Mouse (Mus musculus) hindbrain, embryonic 11.5 days (tissue): Measurements from ENCODE around the gene Cabin1. TPM values are rescaled to one million over a fixed set of nuclear protein-coding genes. Genes with fewer than 3 reads are reported as not detected.

Source experiments
- ATAC-seq: fragments of 200-750 bp; cut with Nextera tagmentation; 2 replicates; pipeline ENCODE4 v1.8.0; 2017; ENCODE audit warnings: mild to moderate bottlenecking, moderate TSS enrichment, moderate library complexity; ENCODE audit not compliant: low FRiP score
- DNase-seq: peaks from one replicate; pipeline ENCODE4 v3.0.0-alpha.2; 2015; ENCODE audit warnings: low spot score
- H3K27ac ChIP-seq: fragments of 300-500 bp; sonication (generic); 2 replicates; pipeline ENCODE4 v1.5.1; 2014; ENCODE audit warnings: mild to moderate bottlenecking, low read depth, low read length
- H3K27me3 ChIP-seq: fragments of 300-500 bp; sonication (generic); 2 replicates; pipeline ENCODE4 v1.6.1; 2014; ENCODE audit warnings: mild to moderate bottlenecking, low read length, moderate library complexity, mixed read lengths; ENCODE audit not compliant: control insufficient read depth, insufficient read depth
- H3K36me3 ChIP-seq: fragments of 300-500 bp; sonication (generic); 2 replicates; pipeline ENCODE4 v1.6.1; 2014; ENCODE audit warnings: mild to moderate bottlenecking, low read length, moderate library complexity, mixed read lengths; ENCODE audit not compliant: control insufficient read depth, insufficient read depth
- H3K4me1 ChIP-seq: fragments of 300-500 bp; sonication (generic); replicated peaks from 2 replicates; pipeline ENCODE4 v1.6.1; 2014; ENCODE audit warnings: low read length, mixed read lengths; ENCODE audit not compliant: control insufficient read depth, insufficient read depth
- H3K4me2 ChIP-seq: fragments of 300-500 bp; sonication (generic); replicated peaks from 2 replicates; pipeline ENCODE4 v1.6.1; 2014; ENCODE audit warnings: mild to moderate bottlenecking, low read depth, low read length
- H3K4me3 ChIP-seq: fragments of 300-500 bp; sonication (generic); 2 replicates; pipeline ENCODE4 v1.5.1; 2014; ENCODE audit warnings: low read depth, low read length
- H3K9ac ChIP-seq: fragments of 300-500 bp; sonication (generic); 2 replicates; pipeline ENCODE4 v1.6.1; 2014; ENCODE audit warnings: low read depth, low read length
- H3K9me3 ChIP-seq: fragments of 300-500 bp; sonication (generic); 2 replicates; pipeline ENCODE4 v1.6.1; 2016; ENCODE audit warnings: low read length; ENCODE audit not compliant: control insufficient read depth
- WGBS: fragments of 180-500 bp; shearing (Covaris S2); extraction: QIAGEN DNeasy Blood & Tissue Kit; methylation state at CpG from one replicate; pipeline ENCODE4 v1.1.7; 2014; 5-methylcytosine and 5-hydroxymethylcytosine counted together
- polyA plus RNA-seq: library from polyadenylated mRNA; unstranded; fragments of >200 nt; fragmentation: Nextera tagmentation; extraction: Ambion mirVana; gene quantifications from 2 replicates; pipeline ENCODE4 v1.2.1, GENCODE M21; 2014

Gene Cabin1
- polyA plus RNA-seq, 1 experiment from 2014 or later: 40.9 TPM

GRCm38 (mm10) chr10:75620818-75621217 lies 143.3 kb downstream of the Cabin1 start:
- Histone ChIP-seq H3K9me3 (no peaks in the 10 kb centered on the region), H3K4me2 (no peak overlapping the region), H3K27ac (no peak overlapping the region), H3K9ac (no peak overlapping the region), H3K27me3 (no peaks in the 10 kb centered on the region), H3K36me3 (no peaks in the 10 kb centered on the region), H3K4me3 (no peak overlapping the region), H3K4me1 (no peaks in the 10 kb centered on the region)
- WGBS: 52% methylated on average over 3 of the region's 3 CpGs
- DNase-seq (no peak), ATAC-seq (no peak)

GRCm38 (mm10) chr10:75616044-75616443 lies 148.1 kb downstream of the Cabin1 start:
- H3K36me3 ChIP-seq: no peaks in the 10 kb centered on the region
- ATAC-seq: no peak
- no peaks in the 10 kb centered on the region for H3K9me3 ChIP-seq
- no peak overlapping the region for H3K4me2 ChIP-seq
- no peaks in the 10 kb centered on the region for H3K4me1 ChIP-seq
- 92% methylated on average over 4 of the region's 4 CpGs for WGBS
- no peak overlapping the region for H3K9ac ChIP-seq
- H3K27me3 ChIP-seq: no peaks in the 10 kb centered on the region
- DNase-seq: no peak
- H3K4me3 ChIP-seq: no peak overlapping the region
- no peak overlapping the region for H3K27ac ChIP-seq

- Histone ChIP-seq H3K4me3 (no peak overlapping the region), H3K36me3 (no peaks in the 10 kb centered on the region), H3K4me1 (no peaks in the 10 kb centered on the region), H3K9me3 (no peaks in the 10 kb centered on the region), H3K27me3 (no peaks in the 10 kb centered on the region), H3K4me2 (no peak overlapping the region), H3K27ac (no peak overlapping the region), H3K9ac (no peak overlapping the region)
- 61% methylated on average over 7 of the region's 7 CpGs for WGBS
- no peak for ATAC-seq
- DNase-seq: no peak
Measured at GRCm38 (mm10) chr10:75610486-75610885, 153.7 kb downstream of the Cabin1 start.

- Histone ChIP-seq H3K9me3 (no peaks in the 10 kb centered on the region), H3K4me2 (no peak overlapping the region), H3K4me1 (no peaks in the 10 kb centered on the region), H3K27me3 (no peaks in the 10 kb centered on the region), H3K36me3 (no peaks in the 10 kb centered on the region), H3K9ac (no peak overlapping the region), H3K4me3 (no peak overlapping the region), H3K27ac (no peak overlapping the region)
- ATAC-seq (no peak), DNase-seq (no peak)
- 91% methylated on average over 11 of the region's 11 CpGs for WGBS
Measured at GRCm38 (mm10) chr10:75608975-75609374, 155.2 kb downstream of the Cabin1 start.

- Histone ChIP-seq H3K9ac (no peak overlapping the region), H3K4me2 (no peak overlapping the region), H3K4me3 (no peak overlapping the region), H3K9me3 (no peaks in the 10 kb centered on the region), H3K27ac (no peak overlapping the region), H3K4me1 (no peaks in the 10 kb centered on the region), H3K27me3 (no peaks in the 10 kb centered on the region), H3K36me3 (no peaks in the 10 kb centered on the region)
- 89% methylated on average over 4 of the region's 4 CpGs for WGBS
- DNase-seq (no peak), ATAC-seq (no peak)
Measured at GRCm38 (mm10) chr10:75607253-75607652, 156.9 kb downstream of the Cabin1 start.

- WGBS: 46% methylated on average over 11 of the region's 11 CpGs
Measured at GRCm38 (mm10) chr10:75605162-75605846, 158.8 kb downstream of the Cabin1 start.

GRCm38 (mm10) chr10:75600189-75600730 lies 163.9 kb downstream of the Cabin1 start:
- Histone ChIP-seq H3K36me3 (no peaks in the 10 kb centered on the region), H3K4me1 (no peaks in the 10 kb centered on the region), H3K27me3 (no peaks in the 10 kb centered on the region), H3K27ac (no peak overlapping the region), H3K9ac (no peak overlapping the region), H3K4me3 (no peak overlapping the region), H3K4me2 (no peak overlapping the region), H3K9me3 (no peaks in the 10 kb centered on the region)
- WGBS: 84% methylated on average over 7 of the region's 7 CpGs
- ATAC-seq (no peak), DNase-seq (no peak)

More at GRCm38 (mm10) chr10:75605162-75605846, 158.8 kb downstream of the Cabin1 start:
- H3K9me3 ChIP-seq: no peaks in the 10 kb centered on the region
- no peaks in the 10 kb centered on the region for H3K27me3 ChIP-seq
- no peak overlapping the region for H3K9ac ChIP-seq
- H3K4me3 ChIP-seq: no peak overlapping the region
- no peak for ATAC-seq
- no peak overlapping the region for H3K27ac ChIP-seq
- no peaks in the 10 kb centered on the region for H3K4me1 ChIP-seq
- no peak for DNase-seq
- H3K4me2 ChIP-seq: no peak overlapping the region
- no peaks in the 10 kb centered on the region for H3K36me3 ChIP-seq

Other genes with a start within 250 kb of the Cabin1 start
- gene Snrpd3, start 246.8 kb downstream of the Cabin1 start, polyA plus RNA-seq: 180 and 205 TPM in 2 replicates
- 26.7 and 29.8 TPM in 2 replicates for gene Gucd1, start 246.4 kb downstream of the Cabin1 start, polyA plus RNA-seq
- 4.8 and 6.2 TPM in 2 replicates for gene Lrrc75b, start 204.0 kb downstream of the Cabin1 start, polyA plus RNA-seq
- gene Ggt1, start 202.7 kb downstream of the Cabin1 start, polyA plus RNA-seq: 1.7 and 2.2 TPM in 2 replicates
- 0.31 and 0.66 TPM in 2 replicates for gene Ggt5, start 175.0 kb downstream of the Cabin1 start, polyA plus RNA-seq
- 2.1 and 2.7 TPM in 2 replicates for gene Susd2, start 120.3 kb downstream of the Cabin1 start, polyA plus RNA-seq
- gene Ddt, start 9.1 kb upstream of the Cabin1 start, polyA plus RNA-seq: 89.1 and 91.7 TPM in 2 replicates
- gene Gm20441, start 16.6 kb upstream of the Cabin1 start, polyA plus RNA-seq: not detected in 2 replicates
- gene Gstt3, start 17.1 kb upstream of the Cabin1 start, polyA plus RNA-seq: 1.9 and 2.4 TPM in 2 replicates
- 5.0 and 5.6 TPM in 2 replicates for gene Gstt1, start 34.2 kb upstream of the Cabin1 start, polyA plus RNA-seq
- gene Gstt4, start 58.2 kb upstream of the Cabin1 start, polyA plus RNA-seq: not detected in 2 replicates
- gene Gstt2, start 73.1 kb upstream of the Cabin1 start, polyA plus RNA-seq: 7.8 and 10.0 TPM in 2 replicates
- gene Mif, start 95.9 kb upstream of the Cabin1 start, polyA plus RNA-seq: 1,947 and 1,962 TPM in 2 replicates
- 2.9 and 3.3 TPM in 2 replicates for gene Derl3, start 129.1 kb upstream of the Cabin1 start, polyA plus RNA-seq
- gene Smarcb1, start 157.3 kb upstream of the Cabin1 start, polyA plus RNA-seq: 279 and 282 TPM in 2 replicates
- gene Chchd10, start 168.8 kb upstream of the Cabin1 start, polyA plus RNA-seq: 8.0 and 9.3 TPM in 2 replicates
- 32.2 and 36.1 TPM in 2 replicates for gene Mmp11, start 172.2 kb upstream of the Cabin1 start, polyA plus RNA-seq
- gene Gm867, start 176.3 kb upstream of the Cabin1 start, polyA plus RNA-seq: 1.3 and 2.0 TPM in 2 replicates
- gene Vpreb3, start 178.7 kb upstream of the Cabin1 start, polyA plus RNA-seq: 0.43 TPM in 1 of 2 replicates, not detected in the other
- 0.22 TPM in 1 of 2 replicates, not detected in the other for gene Gm5134, start 190.2 kb upstream of the Cabin1 start, polyA plus RNA-seq